Mouse (Mus musculus) heart, embryonic 13.5 days (tissue): ENCODE measurements around the gene Dhx37. TPM values are rescaled to one million over a fixed set of nuclear protein-coding genes. Genes with fewer than 3 reads are reported as not detected.
"Not testable (repeated sequence)": the region's sequence is repeated elsewhere in the genome, so short reads cannot be mapped to it uniquely, and the experiment has no call there.

Source experiments
- ATAC-seq: fragments of 200-750 bp; cut with Nextera tagmentation; 2 replicates; pipeline ENCODE4 v1.8.0; 2017; ENCODE audit warnings: moderate TSS enrichment; ENCODE audit not compliant: insufficient number of reproducible peaks, low FRiP score, low TSS enrichment; ENCODE audit errors: extremely low read depth
- H3K27ac ChIP-seq: fragments of 300-500 bp; sonication (generic); replicated peaks from 2 replicates; pipeline ENCODE4 v1.5.1; 2015; ENCODE audit warnings: moderate library complexity, mild to moderate bottlenecking, inconsistent platforms
- H3K27me3 ChIP-seq: fragments of 300-500 bp; sonication (generic); replicated peaks from 2 replicates; pipeline ENCODE4 v1.6.1; 2015; ENCODE audit warnings: mild to moderate bottlenecking, inconsistent platforms
- H3K36me3 ChIP-seq: fragments of 300-500 bp; sonication (generic); 2 replicates; pipeline ENCODE4 v1.6.1; 2015; ENCODE audit warnings: mild to moderate bottlenecking, inconsistent platforms
- H3K4me1 ChIP-seq: fragments of 300-500 bp; sonication (generic); 2 replicates; pipeline ENCODE4 v1.6.1; 2015; ENCODE audit warnings: inconsistent platforms
- H3K4me2 ChIP-seq: fragments of 300-500 bp; sonication (generic); 2 replicates; pipeline ENCODE4 v1.6.1; 2015; ENCODE audit warnings: inconsistent platforms, mild to moderate bottlenecking, moderate library complexity
- H3K4me3 ChIP-seq: fragments of 300-500 bp; sonication (generic); 2 replicates; pipeline ENCODE4 v1.5.1; 2015; ENCODE audit warnings: moderate library complexity, mild to moderate bottlenecking, inconsistent platforms
- H3K9ac ChIP-seq: fragments of 300-500 bp; sonication (generic); 2 replicates; pipeline ENCODE4 v1.6.1; 2015; ENCODE audit warnings: inconsistent platforms, mild to moderate bottlenecking, moderate library complexity
- H3K9me3 ChIP-seq: fragments of 300-500 bp; sonication (generic); 2 replicates; pipeline ENCODE4 v1.6.1; 2016; ENCODE audit warnings: inconsistent platforms
- WGBS: fragments of 180-500 bp; shearing (Covaris S2); methylation state at CpG from one replicate; pipeline ENCODE4 v1.1.7; 2015; ENCODE audit warnings: mixed read lengths; 5-methylcytosine and 5-hydroxymethylcytosine counted together
- polyA plus RNA-seq: library from polyadenylated mRNA; unstranded; fragments of >200 nt; fragmentation: Nextera tagmentation; extraction: Ambion mirVana; gene quantifications from 2 replicates; pipeline ENCODE4 v1.2.1, GENCODE M21; 2015

The Dhx37 gene
- polyA plus RNA-seq, 1 experiment from 2014 or later, result 9.8 TPM

DNA sequence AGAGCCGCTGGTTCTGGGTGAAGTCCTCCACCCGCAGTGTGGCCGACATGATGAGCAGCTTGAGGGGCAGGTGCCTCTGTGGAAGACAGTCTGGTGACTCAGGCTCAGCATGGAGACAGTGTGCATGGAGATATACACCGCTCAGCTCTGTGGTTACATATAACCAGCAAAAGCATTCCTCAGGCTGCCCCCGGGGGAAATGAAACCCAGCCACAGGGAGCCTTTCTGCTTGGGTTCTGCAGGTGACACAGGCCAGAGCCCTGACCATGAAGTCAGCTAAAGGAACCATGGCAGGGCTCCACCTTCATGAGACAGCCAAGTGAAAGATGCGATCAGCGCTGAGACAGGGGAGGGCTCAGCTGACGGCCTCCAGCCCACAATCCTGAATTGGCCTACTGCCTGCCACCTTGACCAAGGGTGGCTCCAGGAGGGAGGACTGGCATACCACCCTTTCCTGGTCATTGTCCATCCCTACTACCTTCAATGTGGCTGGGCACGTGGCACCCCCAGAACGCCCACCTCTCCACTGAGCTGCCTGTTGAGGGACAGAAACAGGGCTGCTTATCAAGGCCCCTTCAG lies 8.1 kb downstream of the Dhx37 start:
- Histone ChIP-seq H3K36me3 (peaks cover 100% of the 10 kb centered on the region), H3K27me3 (no peaks in the 10 kb centered on the region), H3K27ac (peak overlapping the region; percentile 67), H3K4me2 (no peak overlapping the region), H3K4me3 (no peak overlapping the region), H3K4me1 (peaks cover 9% of the 10 kb centered on the region; the same call in 1 of the 2 replicates), H3K9me3 (no peaks in the 10 kb centered on the region), H3K9ac (no peak overlapping the region)
- ATAC-seq, result no peak
- 91% methylated on average over 10 of the region's 10 CpGs for WGBS

DNA sequence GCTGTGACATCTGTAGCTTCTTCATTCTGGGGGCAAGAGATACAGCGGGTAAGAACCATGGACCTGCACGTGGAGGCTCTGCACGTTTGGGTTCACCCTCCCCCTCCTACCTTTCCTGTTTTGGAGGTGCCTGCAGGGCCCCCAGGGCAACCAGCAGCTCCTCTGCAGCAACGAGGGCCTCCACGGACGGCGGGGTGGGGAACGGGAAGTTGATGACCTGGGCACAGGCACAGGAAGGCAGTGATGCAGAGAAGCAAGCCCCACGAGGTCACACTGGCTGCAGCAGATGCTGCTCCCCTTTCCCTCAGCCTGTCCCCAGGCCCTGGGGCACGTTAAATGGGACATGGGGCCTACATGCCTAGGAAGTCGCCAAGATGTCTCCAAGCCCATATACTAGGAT lies 14.8 kb downstream of the Dhx37 start:
- no peak overlapping the region for H3K27ac ChIP-seq
- WGBS, result 86% methylated on average over 11 of the region's 11 CpGs
- H3K27me3 ChIP-seq, result no peaks in the 10 kb centered on the region
- no peak overlapping the region for H3K4me2 ChIP-seq
- no peak overlapping the region for H3K4me3 ChIP-seq
- no peak for ATAC-seq
- H3K4me1 ChIP-seq, result no peaks in the 10 kb centered on the region
- H3K36me3 ChIP-seq, result peaks cover 99% of the 10 kb centered on the region
- no peaks in the 10 kb centered on the region for H3K9me3 ChIP-seq
- no peak overlapping the region for H3K9ac ChIP-seq

DNA sequence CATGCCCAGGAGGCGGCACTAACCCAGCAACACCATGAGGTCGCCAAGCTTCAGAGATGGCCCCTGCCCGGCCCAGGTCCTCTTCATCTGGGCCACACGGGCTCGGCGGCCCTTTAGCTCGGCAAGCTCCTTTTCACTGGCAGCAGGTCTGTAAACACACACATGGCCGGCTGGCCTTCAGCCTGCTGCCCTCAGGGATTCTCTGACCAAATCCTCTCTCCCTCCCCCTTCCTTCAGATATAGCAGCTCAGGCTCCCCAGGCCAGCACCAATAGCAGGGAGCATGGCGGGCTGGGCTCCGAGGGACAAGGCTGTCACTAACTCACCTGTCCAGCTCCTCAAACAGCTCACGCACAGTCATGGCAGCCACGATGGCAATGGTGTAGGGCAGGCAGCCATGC lies 15.3 kb downstream of the Dhx37 start:
- ATAC-seq, result no peak; the same call in 1 of the 2 replicates
- H3K4me2 ChIP-seq, result no peak overlapping the region
- H3K4me1 ChIP-seq, result no peaks in the 10 kb centered on the region; the same call in 1 of the 2 replicates
- H3K9ac ChIP-seq, result no peak overlapping the region
- H3K4me3 ChIP-seq, result no peak overlapping the region
- no peaks in the 10 kb centered on the region for H3K27me3 ChIP-seq
- 91% methylated on average over 12 of the region's 12 CpGs for WGBS
- no peaks in the 10 kb centered on the region for H3K9me3 ChIP-seq
- H3K36me3 ChIP-seq, result peaks cover 99% of the 10 kb centered on the region
- no peak overlapping the region for H3K27ac ChIP-seq

DNA sequence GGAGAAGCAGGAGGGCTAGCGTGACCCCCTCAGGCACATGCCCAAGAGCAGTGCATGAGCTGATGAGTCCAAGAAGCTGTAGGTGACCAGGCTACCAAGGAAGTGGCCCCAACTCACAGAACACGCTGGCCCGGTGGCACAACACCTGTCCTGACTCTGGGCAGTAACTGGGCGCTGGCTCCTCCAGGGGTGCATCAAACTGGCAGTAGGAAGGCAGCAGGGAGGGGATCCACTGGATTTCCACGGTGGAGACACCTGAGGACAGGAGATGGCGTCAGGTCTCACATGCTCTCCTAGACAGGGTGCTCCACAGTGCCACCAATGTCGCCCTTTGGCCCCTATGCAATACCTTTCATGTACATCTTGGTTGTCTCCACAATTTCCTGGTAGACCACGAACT lies 17.7 kb downstream of the Dhx37 start:
- Histone ChIP-seq H3K27me3 (no peaks in the 10 kb centered on the region), H3K4me2 (no peak overlapping the region), H3K27ac (no peak overlapping the region), H3K9me3 (no peaks in the 10 kb centered on the region), H3K4me3 (no peak overlapping the region), H3K36me3 (peaks cover 77% of the 10 kb centered on the region), H3K9ac (no peak overlapping the region), H3K4me1 (peaks cover 7% of the 10 kb centered on the region)
- 91% methylated on average over 8 of the region's 8 CpGs for WGBS
- no peak for ATAC-seq

DNA sequence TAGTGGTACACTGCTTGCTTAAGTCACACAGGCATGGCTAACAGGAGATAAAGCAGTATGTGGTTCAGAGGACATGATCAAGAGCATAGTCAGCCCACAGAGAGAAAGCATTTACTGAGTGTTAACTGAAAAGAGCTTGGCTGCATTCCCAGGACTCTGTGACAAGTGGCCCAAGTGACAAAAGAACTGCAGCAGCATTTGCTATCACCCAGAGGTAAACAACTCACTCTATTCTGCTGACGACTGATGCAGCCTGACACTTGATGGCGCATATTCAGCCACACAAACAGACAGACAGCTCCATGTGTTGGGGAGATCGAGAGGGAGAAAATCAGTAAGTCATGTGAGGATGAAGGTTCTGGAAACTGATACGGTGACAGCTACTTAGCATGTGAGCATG lies 20.2 kb downstream of the Dhx37 start:
- no peak overlapping the region for H3K4me3 ChIP-seq
- H3K9ac ChIP-seq, result no peak overlapping the region
- no peaks in the 10 kb centered on the region for H3K9me3 ChIP-seq
- ATAC-seq, result peak; percentile 27; the same call in 1 of the 2 replicates
- peak overlapping the region; percentile 85 for H3K27ac ChIP-seq
- peaks cover 18% of the 10 kb centered on the region for H3K4me1 ChIP-seq
- peaks cover 54% of the 10 kb centered on the region for H3K36me3 ChIP-seq
- WGBS, result 40% methylated on average over 4 of the region's 4 CpGs
- no peak overlapping the region for H3K4me2 ChIP-seq
- no peaks in the 10 kb centered on the region for H3K27me3 ChIP-seq

DNA sequence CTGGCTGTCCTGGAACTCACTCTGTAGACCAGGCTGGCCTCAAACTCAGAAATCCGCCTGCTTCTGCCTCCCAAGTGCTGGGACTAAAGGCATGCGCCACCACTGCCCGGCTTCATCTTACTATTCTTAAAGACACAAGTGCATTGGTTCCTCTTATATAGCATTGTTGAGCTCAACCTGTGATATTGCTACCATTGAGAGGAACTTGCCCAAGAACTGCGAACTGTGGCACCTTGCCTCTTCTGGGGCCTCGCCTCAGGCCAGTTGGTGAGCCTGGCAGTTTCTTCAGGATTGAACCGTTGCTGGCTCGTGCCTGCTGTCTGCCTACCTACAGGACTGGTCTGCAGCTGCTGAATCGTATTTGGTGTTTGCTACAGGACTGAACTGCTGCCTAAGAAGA lies 21.4 kb downstream of the Dhx37 start:
- Histone ChIP-seq H3K27ac (0 out of 2 replicates have a peak overlapping the region, but pooled peaks have one; percentile 24), H3K4me1 (peaks cover 25% of the 10 kb centered on the region), H3K36me3 (peaks cover 42% of the 10 kb centered on the region)
- not testable (repeated sequence) for H3K4me3 ChIP-seq, H3K9me3 ChIP-seq, H3K4me2 ChIP-seq, H3K27me3 ChIP-seq, H3K9ac ChIP-seq, ATAC-seq
- 85% methylated on average over 8 of the region's 8 CpGs for WGBS

DNA sequence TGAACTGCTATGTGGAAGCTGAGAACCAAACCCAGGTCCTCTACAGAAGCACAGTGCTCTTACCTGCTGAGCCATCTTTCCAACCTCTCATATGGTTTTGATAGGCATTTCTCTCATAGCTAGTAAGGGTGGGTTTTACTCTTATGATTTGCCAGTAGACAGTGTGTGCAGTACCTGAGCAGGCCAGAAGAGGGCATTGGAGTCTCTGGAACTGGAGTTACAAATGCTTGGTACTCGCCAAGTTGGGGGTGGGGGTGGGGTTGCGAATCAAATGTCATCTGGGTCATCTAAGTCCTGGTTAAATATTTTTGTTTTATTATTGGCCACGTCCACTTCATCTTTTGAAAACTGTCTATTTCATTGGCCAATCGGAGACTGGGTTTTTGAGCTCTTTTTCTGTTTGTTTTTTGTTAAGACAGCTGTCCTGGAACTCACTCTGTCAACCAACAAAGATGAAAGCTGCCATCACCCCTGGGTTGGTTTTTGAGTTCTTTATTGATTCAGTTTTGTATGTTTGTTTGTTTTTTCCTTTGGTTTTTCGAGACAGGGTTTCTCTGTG lies 21.9 kb downstream of the Dhx37 start:
- Histone ChIP-seq H3K9me3 (no peaks in the 10 kb centered on the region), H3K9ac (no peak overlapping the region), H3K4me3 (no peak overlapping the region), H3K36me3 (peaks cover 37% of the 10 kb centered on the region), H3K4me2 (no peak overlapping the region), H3K4me1 (peaks cover 30% of the 10 kb centered on the region), H3K27me3 (no peaks in the 10 kb centered on the region), H3K27ac (no peak overlapping the region)
- WGBS, result 63% methylated on average over 5 of the region's 5 CpGs
- ATAC-seq, result no peak

DNA sequence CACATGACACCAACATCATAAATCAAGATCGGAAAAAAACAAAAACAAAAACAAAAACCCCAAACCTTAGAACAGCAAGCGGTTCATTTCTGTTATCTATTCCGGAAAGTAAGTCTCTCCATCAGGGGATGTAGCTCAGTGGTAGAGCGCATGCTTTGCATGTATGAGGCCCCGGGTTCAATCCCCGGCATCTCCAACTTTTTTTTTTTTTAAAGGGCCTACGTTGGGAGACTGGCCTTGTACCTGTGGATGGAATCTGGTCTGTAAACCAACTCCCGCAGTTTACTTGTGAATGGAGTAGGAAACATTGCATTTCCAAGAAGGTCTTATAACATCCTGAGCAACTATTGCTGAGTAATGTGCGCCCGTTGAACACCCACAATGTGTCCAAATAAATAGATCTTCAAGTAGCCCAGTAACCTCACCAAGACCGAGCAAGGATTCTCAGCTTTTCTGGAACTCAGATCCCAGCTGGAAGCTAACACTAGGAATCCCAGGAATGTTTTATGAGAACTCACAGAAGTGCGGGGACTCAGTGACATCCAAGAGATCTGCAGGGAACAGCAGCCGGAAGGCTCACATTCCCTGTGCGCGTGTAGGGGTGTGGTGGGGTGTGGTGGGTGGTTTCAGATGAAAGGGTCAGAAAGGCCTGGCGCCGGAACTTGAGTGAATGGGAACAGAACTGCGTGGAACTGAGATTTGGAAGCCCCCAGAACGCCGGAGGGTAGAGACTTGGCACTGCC lies 24.4 kb downstream of the Dhx37 start:
- Histone ChIP-seq H3K27ac (peak overlapping the region; percentile 62; the same call in 1 of the 2 replicates), H3K4me2 (peak overlapping the region; percentile 64), H3K4me3 (peak overlapping the region; percentile 48), H3K4me1 (peaks cover 37% of the 10 kb centered on the region), H3K9ac (peak overlapping the region; percentile 66), H3K36me3 (peaks cover 12% of the 10 kb centered on the region), H3K27me3 (no peaks in the 10 kb centered on the region), H3K9me3 (no peaks in the 10 kb centered on the region)
- WGBS, result 6% methylated on average over 20 of the region's 20 CpGs
- ATAC-seq, result no peak

DNA sequence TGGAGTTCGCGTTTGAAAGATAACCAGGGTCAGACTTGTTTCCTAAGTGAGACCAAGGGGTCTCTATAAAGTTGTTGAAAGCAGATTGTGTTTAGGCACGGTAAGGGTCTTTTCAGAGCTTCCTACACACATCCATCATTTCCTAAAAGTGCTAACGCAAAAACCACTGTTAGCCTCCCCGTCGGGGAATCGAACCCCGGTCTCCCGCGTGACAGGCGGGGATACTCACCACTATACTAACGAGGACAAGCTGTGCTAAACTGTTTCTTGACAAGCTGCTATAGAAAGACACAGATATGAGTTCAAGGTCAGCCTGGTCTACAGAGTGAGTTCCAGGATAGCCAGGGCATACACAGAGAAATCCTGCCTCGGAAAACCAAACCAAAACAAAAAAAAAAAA lies 25.1 kb downstream of the Dhx37 start:
- 1% methylated on average over 13 of the region's 13 CpGs for WGBS
- peak overlapping the region; percentile 48 for H3K4me3 ChIP-seq
- ATAC-seq, result peak; percentile 9; the same call in 1 of the 2 replicates
- peaks cover 5% of the 10 kb centered on the region for H3K36me3 ChIP-seq
- H3K27me3 ChIP-seq, result no peaks in the 10 kb centered on the region
- H3K9ac ChIP-seq, result peak overlapping the region; percentile 66
- H3K4me1 ChIP-seq, result peaks cover 38% of the 10 kb centered on the region
- peak overlapping the region; percentile 64 for H3K4me2 ChIP-seq
- H3K9me3 ChIP-seq, result no peaks in the 10 kb centered on the region
- H3K27ac ChIP-seq, result peak overlapping the region; percentile 62; the same call in 1 of the 2 replicates

DNA sequence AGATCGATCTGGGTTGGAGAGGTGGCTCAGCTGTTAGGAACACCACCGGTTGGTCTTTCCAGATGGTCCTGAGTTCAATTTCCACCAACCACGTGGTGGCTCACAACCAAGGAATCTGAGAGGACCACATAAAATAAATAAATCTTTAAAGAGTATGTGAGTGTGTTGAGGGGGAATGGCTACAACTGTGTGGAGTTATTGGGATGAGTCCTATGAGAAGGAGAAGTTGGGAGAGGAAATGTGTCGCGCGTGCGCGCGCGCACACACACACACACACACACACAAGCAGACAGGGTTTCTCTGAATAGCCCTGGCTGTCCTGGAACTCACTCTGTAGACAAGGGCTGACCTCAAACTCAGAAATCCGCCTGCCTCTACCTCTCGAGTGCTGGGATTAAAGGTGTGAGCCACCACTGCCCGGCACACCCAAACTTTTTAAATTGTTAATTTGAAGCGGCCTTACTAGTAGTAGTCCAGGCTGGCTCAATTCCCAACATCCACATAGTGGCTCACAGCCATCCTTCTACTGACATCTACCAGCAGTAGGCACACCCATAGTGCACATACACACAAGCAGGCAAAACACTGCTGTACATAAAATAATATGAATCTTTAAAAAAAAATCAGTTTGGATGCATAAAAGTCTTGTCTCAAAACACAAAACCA lies 25.9 kb downstream of the Dhx37 start:
- Histone ChIP-seq H3K9ac (no peak overlapping the region), H3K9me3 (no peaks in the 10 kb centered on the region), H3K4me2 (peak overlapping the region; percentile 87; the same call in 1 of the 2 replicates), H3K4me3 (no peak overlapping the region; the same call in 1 of the 2 replicates), H3K27me3 (no peaks in the 10 kb centered on the region), H3K27ac (no peak overlapping the region; the same call in 1 of the 2 replicates), H3K4me1 (peaks cover 37% of the 10 kb centered on the region), H3K36me3 (no peaks in the 10 kb centered on the region; the same call in 1 of the 2 replicates)
- 64% methylated on average over 14 of the region's 14 CpGs for WGBS
- no peak for ATAC-seq
